Mouse (Mus musculus) heart, embryonic 10.5 days (tissue): Measurements from ENCODE around the gene Kif13a. TPM values are rescaled to one million over a fixed set of nuclear protein-coding genes. Genes with fewer than 3 reads are reported as not detected.

Experiments
- DNase-seq: peaks from one replicate; pipeline ENCODE4 v3.0.0-alpha.2; 2017; ENCODE audit warnings: low spot score
- H3K27ac ChIP-seq: fragments of 300-500 bp; sonication (generic); 2 replicates; pipeline ENCODE4 v1.5.1; 2016; ENCODE audit warnings: mild to moderate bottlenecking
- H3K27me3 ChIP-seq: fragments of 300-500 bp; sonication (generic); 2 replicates; pipeline ENCODE4 v1.6.1; 2016; ENCODE audit warnings: mild to moderate bottlenecking; ENCODE audit not compliant: poor library complexity, insufficient read depth, severe bottlenecking
- H3K36me3 ChIP-seq: fragments of 300-500 bp; sonication (generic); 2 replicates; pipeline ENCODE4 v1.6.1; 2016; ENCODE audit warnings: mild to moderate bottlenecking, moderate library complexity
- H3K4me1 ChIP-seq: fragments of 300-500 bp; sonication (generic); 2 replicates; pipeline ENCODE4 v1.6.1; 2016; ENCODE audit warnings: mild to moderate bottlenecking
- H3K4me3 ChIP-seq: fragments of 300-500 bp; sonication (generic); 2 replicates; pipeline ENCODE4 v1.5.1; 2016; ENCODE audit warnings: mild to moderate bottlenecking, moderate library complexity
- H3K9me3 ChIP-seq: fragments of 300-500 bp; sonication (generic); 2 replicates; pipeline ENCODE4 v1.6.1; 2016; ENCODE audit warnings: mild to moderate bottlenecking, moderate library complexity
- whole genome bisulfite sequencing: fragments of 180-500 bp; shearing (Covaris S2); methylation state at CpG from one replicate; pipeline ENCODE4 v1.1.7; 2016; 5-methylcytosine and 5-hydroxymethylcytosine counted together
- polyA plus RNA-seq: library from polyadenylated mRNA; unstranded; fragments of >200 nt; fragmentation: Nextera tagmentation; extraction: Ambion mirVana; gene quantifications from 2 replicates; pipeline ENCODE4 v1.2.1, GENCODE M21; 2016

Kif13a gene
- polyA plus RNA-seq, 1 experiment from 2014 or later: 29.1 TPM

- Histone ChIP-seq H3K36me3 (peaks cover 94% of the 10 kb centered on the region), H3K9me3 (no peaks in the 10 kb centered on the region), H3K27ac (no peak overlapping the region), H3K27me3 (no peaks in the 10 kb centered on the region), H3K4me1 (peaks cover 7% of the 10 kb centered on the region; the same call in 1 of the 2 replicates), H3K4me3 (no peak overlapping the region)
- no peak for DNase-seq
- 84% methylated on average over 15 of the region's 15 CpGs for WGBS
Measured at GRCm38 (mm10) chr13:46812648-46813184, 117.0 kb downstream of the Kif13a start.

- no peak for DNase-seq
- WGBS: 59% methylated on average over 9 of the region's 9 CpGs
- Histone ChIP-seq H3K27me3 (no peaks in the 10 kb centered on the region), H3K4me1 (peaks cover 7% of the 10 kb centered on the region; the same call in 1 of the 2 replicates), H3K9me3 (no peaks in the 10 kb centered on the region), H3K4me3 (no peak overlapping the region), H3K36me3 (peaks cover 94% of the 10 kb centered on the region), H3K27ac (no peak overlapping the region)
Measured at GRCm38 (mm10) chr13:46811696-46812095, 118.0 kb downstream of the Kif13a start.

- H3K9me3 ChIP-seq: no peaks in the 10 kb centered on the region
- H3K27ac ChIP-seq: no peak overlapping the region
- no peak for DNase-seq
- H3K4me1 ChIP-seq: peaks cover 7% of the 10 kb centered on the region; the same call in 1 of the 2 replicates
- H3K4me3 ChIP-seq: no peak overlapping the region
- 94% methylated on average over 17 of the region's 17 CpGs for WGBS
- peaks cover 87% of the 10 kb centered on the region for H3K36me3 ChIP-seq
- no peaks in the 10 kb centered on the region for H3K27me3 ChIP-seq
Measured at GRCm38 (mm10) chr13:46810613-46811012, 119.1 kb downstream of the Kif13a start.

GRCm38 (mm10) chr13:46810098-46810497 is 119.6 kb downstream of the Kif13a start:
- H3K9me3 ChIP-seq: no peaks in the 10 kb centered on the region
- H3K36me3 ChIP-seq: peaks cover 85% of the 10 kb centered on the region
- WGBS: 87% methylated on average over 12 of the region's 12 CpGs
- DNase-seq: no peak
- H3K4me3 ChIP-seq: no peak overlapping the region
- H3K27ac ChIP-seq: no peak overlapping the region
- peaks cover 7% of the 10 kb centered on the region; the same call in 1 of the 2 replicates for H3K4me1 ChIP-seq
- no peaks in the 10 kb centered on the region for H3K27me3 ChIP-seq

GRCm38 (mm10) chr13:46807901-46808300 is 121.8 kb downstream of the Kif13a start:
- peaks cover 7% of the 10 kb centered on the region; the same call in 1 of the 2 replicates for H3K4me1 ChIP-seq
- no peak for DNase-seq
- H3K9me3 ChIP-seq: no peaks in the 10 kb centered on the region
- H3K4me3 ChIP-seq: no peak overlapping the region
- H3K27ac ChIP-seq: no peak overlapping the region
- H3K27me3 ChIP-seq: no peaks in the 10 kb centered on the region
- WGBS: 88% methylated on average over 11 of the region's 11 CpGs
- H3K36me3 ChIP-seq: peaks cover 75% of the 10 kb centered on the region

- 92% methylated on average over 13 of the region's 13 CpGs for WGBS
- DNase-seq: no peak
- no peaks in the 10 kb centered on the region for H3K9me3 ChIP-seq
Measured at GRCm38 (mm10) chr13:46801196-46801595, 128.5 kb downstream of the Kif13a start.

GRCm38 (mm10) chr13:46798156-46798555 is 131.5 kb downstream of the Kif13a start:
- 48% methylated on average over 4 of the region's 4 CpGs for WGBS
- DNase-seq: no peak
- no peak overlapping the region for H3K27ac ChIP-seq
- H3K9me3 ChIP-seq: no peaks in the 10 kb centered on the region
- peaks cover 86% of the 10 kb centered on the region for H3K36me3 ChIP-seq
- no peak overlapping the region for H3K4me3 ChIP-seq
- no peaks in the 10 kb centered on the region for H3K27me3 ChIP-seq
- H3K4me1 ChIP-seq: peaks cover 14% of the 10 kb centered on the region; the same call in 1 of the 2 replicates

More at GRCm38 (mm10) chr13:46801196-46801595, 128.5 kb downstream of the Kif13a start:
- no peak overlapping the region for H3K4me3 ChIP-seq
- no peak overlapping the region for H3K27ac ChIP-seq
- H3K27me3 ChIP-seq: no peaks in the 10 kb centered on the region
- H3K36me3 ChIP-seq: peaks cover 77% of the 10 kb centered on the region
- H3K4me1 ChIP-seq: peaks cover 12% of the 10 kb centered on the region; the same call in 1 of the 2 replicates

GRCm38 (mm10) chr13:46796381-46796780 is 133.3 kb downstream of the Kif13a start:
- no peak for DNase-seq
- H3K9me3 ChIP-seq: no peaks in the 10 kb centered on the region
- peaks cover 84% of the 10 kb centered on the region for H3K36me3 ChIP-seq
- 0 out of 2 replicates have a peak, but pooled peaks cover 7% of the 10 kb centered on the region for H3K4me1 ChIP-seq
- H3K4me3 ChIP-seq: no peak overlapping the region
- no peaks in the 10 kb centered on the region for H3K27me3 ChIP-seq
- 59% methylated on average over 1 of the region's 1 CpGs for WGBS
- H3K27ac ChIP-seq: peak overlapping the region; percentile 22; the same call in 1 of the 2 replicates

- peaks cover 85% of the 10 kb centered on the region for H3K36me3 ChIP-seq
- no peak overlapping the region for H3K4me3 ChIP-seq
- H3K9me3 ChIP-seq: no peaks in the 10 kb centered on the region
- H3K27ac ChIP-seq: no peak overlapping the region
- WGBS: 70% methylated on average over 13 of the region's 13 CpGs
- H3K27me3 ChIP-seq: no peaks in the 10 kb centered on the region
- no peak for DNase-seq
- H3K4me1 ChIP-seq: 0 out of 2 replicates have a peak, but pooled peaks cover 7% of the 10 kb centered on the region
Measured at GRCm38 (mm10) chr13:46793824-46794223, 135.8 kb downstream of the Kif13a start.

- peaks cover 3% of the 10 kb centered on the region; the same call in 1 of the 2 replicates for H3K4me1 ChIP-seq
- H3K4me3 ChIP-seq: no peak overlapping the region
- no peak for DNase-seq
- WGBS: 85% methylated on average over 8 of the region's 8 CpGs
- H3K36me3 ChIP-seq: peaks cover 86% of the 10 kb centered on the region
- H3K9me3 ChIP-seq: no peaks in the 10 kb centered on the region
- no peak overlapping the region for H3K27ac ChIP-seq
- H3K27me3 ChIP-seq: no peaks in the 10 kb centered on the region
Measured at GRCm38 (mm10) chr13:46788452-46788851, 141.2 kb downstream of the Kif13a start.

GRCm38 (mm10) chr13:46786836-46787235 is 142.8 kb downstream of the Kif13a start:
- WGBS: 76% methylated on average over 2 of the region's 2 CpGs
- Histone ChIP-seq H3K27ac (no peak overlapping the region), H3K27me3 (no peaks in the 10 kb centered on the region), H3K4me3 (no peak overlapping the region), H3K4me1 (peaks cover 3% of the 10 kb centered on the region; the same call in 1 of the 2 replicates), H3K9me3 (no peaks in the 10 kb centered on the region), H3K36me3 (peaks cover 81% of the 10 kb centered on the region)
- no peak for DNase-seq

- no peaks in the 10 kb centered on the region for H3K27me3 ChIP-seq
- H3K36me3 ChIP-seq: peaks cover 80% of the 10 kb centered on the region
- no peak for DNase-seq
- peaks cover 3% of the 10 kb centered on the region; the same call in 1 of the 2 replicates for H3K4me1 ChIP-seq
- no peaks in the 10 kb centered on the region for H3K9me3 ChIP-seq
- H3K4me3 ChIP-seq: no peak overlapping the region
- WGBS: 93% methylated on average over 10 of the region's 10 CpGs
- no peak overlapping the region for H3K27ac ChIP-seq
Measured at GRCm38 (mm10) chr13:46786064-46786561, 143.6 kb downstream of the Kif13a start.

GRCm38 (mm10) chr13:46780379-46780778 is 149.3 kb downstream of the Kif13a start:
- Histone ChIP-seq H3K36me3 (peaks cover 80% of the 10 kb centered on the region), H3K4me3 (no peak overlapping the region), H3K27ac (no peak overlapping the region), H3K9me3 (no peaks in the 10 kb centered on the region), H3K4me1 (peaks cover 5% of the 10 kb centered on the region; the same call in 1 of the 2 replicates), H3K27me3 (no peaks in the 10 kb centered on the region)
- WGBS: 87% methylated on average over 11 of the region's 11 CpGs
- no peak for DNase-seq
